Mouse (Mus musculus): ENCODE data around the gene Rab29. TPM values are rescaled to one million over a fixed set of nuclear protein-coding genes. Genes with fewer than 3 reads are reported as not detected.
"Not testable (repeated sequence)": the region's sequence is repeated elsewhere in the genome, so short reads cannot be mapped to it uniquely, and the experiment has no call there.

The Rab29 gene
- 1 to 10 TPM; 6.9 to 7.1 TPM for total RNA-seq (2021)

DNA sequence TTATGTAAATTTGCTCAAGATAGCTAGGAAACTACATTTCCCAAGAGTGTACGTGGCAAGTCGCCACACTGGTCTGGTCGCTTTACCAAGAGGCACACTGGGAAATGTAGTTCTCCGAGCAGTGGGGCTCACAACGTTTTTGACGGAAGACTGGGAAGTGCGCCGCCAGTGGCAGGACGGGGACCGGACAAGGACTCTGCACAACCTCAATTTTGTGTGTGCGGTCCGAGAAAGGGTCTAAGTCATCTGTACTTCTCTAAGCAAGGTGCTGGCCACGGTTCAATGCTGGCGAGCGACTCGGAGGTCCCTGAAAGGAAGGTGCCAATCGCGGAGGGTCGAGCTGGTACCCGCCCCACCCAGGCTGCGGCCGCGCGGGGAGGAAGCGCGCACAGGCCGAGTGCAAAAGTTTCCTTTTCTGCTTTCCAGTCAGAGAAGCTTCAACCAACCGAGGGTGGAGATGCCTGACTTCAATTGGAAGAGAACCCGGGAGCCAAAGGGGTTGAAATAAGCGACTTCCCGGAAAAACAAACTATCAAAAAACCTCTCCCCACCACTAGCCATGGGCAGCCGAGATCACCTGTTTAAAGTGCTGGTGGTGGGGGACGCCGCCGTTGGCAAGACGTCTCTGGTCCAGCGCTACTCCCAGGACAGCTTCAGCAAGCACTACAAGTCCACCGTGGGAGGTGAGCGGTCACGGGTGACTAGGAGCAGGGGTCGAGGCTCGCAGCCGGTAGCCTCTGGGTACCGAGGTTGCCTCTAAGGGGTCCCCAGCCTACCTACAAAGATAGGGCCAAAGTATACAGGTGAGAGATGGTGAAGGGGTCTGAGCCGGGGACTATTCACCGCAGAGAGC is at the start of gene Rab29:
Rab29 (plus strand) TSS at position 132 of the 853 bp plus-strand sequence.
- intact Hi-C loops (cut with DNase I), result no loop called here
- DNase-seq (ENCODE audit: low spot score in 2 of 2), result peak; percentile 82 to 89

DNA sequence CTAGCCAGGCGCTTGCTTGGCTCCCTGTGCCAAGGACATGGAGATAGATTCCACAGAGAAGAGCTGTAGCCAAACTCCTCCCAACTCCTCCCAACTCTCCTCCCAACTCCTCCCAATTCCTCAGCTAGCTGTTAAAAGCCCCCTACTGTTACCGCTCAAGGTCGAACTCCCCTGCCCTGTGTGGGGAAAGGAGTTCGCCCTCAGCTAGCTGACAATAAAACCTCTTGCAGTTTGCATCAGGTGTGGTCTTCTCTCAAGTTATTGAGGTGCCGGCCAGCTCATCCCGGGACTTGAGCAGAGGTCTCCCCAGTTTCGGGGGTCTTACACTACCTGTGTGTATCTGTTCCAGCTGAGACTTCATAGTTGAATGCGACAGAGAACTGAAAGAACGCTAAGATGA is 46.7 kb upstream of the Rab29 start:
- DNase-seq (ENCODE audit: low spot score in 2 of 2); intact Hi-C loops (cut with DNase I): not testable (repeated sequence)

DNA sequence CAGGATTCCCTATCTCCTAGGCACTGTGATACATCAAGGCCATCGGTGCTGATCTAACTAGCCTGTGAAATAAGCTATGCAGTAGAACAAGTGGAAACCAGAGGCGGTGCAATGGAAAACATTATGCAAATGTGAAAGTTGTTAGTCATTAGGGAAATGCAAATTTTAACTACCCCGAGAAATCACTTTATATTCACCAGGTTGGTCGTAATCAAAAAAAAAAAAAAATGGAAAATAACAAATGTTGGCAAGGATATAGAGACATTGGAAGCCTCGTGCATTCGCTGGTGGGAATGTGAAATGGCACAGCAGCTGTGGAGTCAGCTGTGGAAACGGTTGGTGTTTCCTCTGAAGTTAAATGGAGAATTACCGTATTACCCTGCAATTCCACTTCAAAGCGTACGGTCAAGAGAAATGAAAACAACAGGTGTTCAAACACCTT is 46.1 kb upstream of the Rab29 start:
- peak in 1 of 2 experiments; percentile 43 for DNase-seq (ENCODE audit: low spot score in 2 of 2)
- intact Hi-C loops (cut with DNase I), result no loop called here

DNA sequence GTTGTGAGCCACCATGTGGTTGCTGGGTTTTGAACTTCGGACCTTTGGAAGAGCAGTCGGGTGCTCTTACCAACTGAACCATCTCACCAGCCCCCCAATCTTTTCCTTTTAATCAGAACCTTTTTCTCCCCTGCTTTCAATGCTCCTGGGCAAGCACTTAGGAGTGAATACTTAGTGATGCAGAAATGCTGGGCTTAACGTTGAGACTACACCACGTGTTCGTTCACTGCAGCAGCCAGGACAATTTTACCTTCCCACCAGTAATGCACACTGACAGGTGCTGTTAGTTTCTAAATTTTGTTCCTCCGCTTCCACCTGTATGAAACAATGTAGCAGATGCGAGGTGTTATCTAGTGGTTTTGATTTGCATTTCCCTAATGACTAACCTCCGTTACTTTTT is 44.7 kb upstream of the Rab29 start:
- DNase-seq (ENCODE audit: low spot score in 2 of 2), result no peak
- intact Hi-C loops (cut with DNase I), result no loop called here

DNA sequence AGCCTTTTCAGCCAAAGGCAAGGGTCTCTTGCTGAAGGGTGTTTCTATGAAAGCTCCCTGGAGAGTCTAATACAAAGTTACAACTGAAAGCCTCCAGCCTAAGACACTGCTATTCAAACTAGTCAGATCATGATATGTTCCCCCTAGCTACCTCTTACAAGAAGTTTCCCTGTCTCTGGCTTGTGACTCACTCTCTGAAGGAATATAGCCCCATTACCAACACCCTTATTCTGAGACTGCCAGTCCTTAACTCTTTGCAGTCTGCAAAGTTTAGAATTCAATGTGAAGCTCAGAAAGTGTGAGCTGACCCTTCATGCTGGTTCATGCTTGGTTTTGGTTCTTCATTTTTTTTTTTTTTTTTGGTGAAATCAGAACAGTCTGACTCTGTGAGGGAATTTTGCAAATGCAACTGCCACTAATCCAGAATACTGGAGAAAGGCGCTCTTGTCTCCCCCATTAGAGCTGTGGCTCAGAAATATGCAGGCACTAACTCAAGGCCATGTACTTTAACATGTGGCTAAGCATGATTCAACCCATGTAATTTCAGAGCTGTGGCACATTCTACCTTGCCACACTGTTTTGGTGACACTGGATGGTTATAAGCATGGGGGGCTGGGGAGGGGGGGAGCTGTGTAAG is 44.0 kb upstream of the Rab29 start:
- no peak for DNase-seq (ENCODE audit: low spot score in 2 of 2)

DNA sequence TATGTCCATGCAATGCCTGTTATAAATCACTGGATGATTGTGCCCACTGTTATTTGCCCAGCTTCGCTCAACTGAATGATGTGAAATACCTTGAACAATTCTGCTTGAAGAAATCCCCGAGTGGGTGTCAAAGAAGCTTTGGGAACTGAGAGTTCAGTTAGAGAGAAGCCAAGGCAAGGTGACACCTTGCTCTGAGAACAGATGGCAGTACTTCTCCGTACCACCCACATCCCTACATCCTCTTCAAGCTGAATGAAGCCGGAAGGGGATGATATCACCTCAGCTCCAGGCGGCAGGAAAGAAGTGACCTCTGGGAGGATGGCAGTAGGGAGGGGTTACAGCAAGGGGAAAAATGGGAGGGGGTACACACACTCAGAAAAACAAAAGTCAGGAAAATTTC is 43.5 kb upstream of the Rab29 start:
- intact Hi-C loops (cut with DNase I), result no loop called here
- DNase-seq (ENCODE audit: low spot score in 2 of 2), result peak; percentile 41 to 60

More for the DNA sequence above, 44.0 kb upstream of the Rab29 start:
- intact Hi-C loops (cut with DNase I), result no loop called here

DNA sequence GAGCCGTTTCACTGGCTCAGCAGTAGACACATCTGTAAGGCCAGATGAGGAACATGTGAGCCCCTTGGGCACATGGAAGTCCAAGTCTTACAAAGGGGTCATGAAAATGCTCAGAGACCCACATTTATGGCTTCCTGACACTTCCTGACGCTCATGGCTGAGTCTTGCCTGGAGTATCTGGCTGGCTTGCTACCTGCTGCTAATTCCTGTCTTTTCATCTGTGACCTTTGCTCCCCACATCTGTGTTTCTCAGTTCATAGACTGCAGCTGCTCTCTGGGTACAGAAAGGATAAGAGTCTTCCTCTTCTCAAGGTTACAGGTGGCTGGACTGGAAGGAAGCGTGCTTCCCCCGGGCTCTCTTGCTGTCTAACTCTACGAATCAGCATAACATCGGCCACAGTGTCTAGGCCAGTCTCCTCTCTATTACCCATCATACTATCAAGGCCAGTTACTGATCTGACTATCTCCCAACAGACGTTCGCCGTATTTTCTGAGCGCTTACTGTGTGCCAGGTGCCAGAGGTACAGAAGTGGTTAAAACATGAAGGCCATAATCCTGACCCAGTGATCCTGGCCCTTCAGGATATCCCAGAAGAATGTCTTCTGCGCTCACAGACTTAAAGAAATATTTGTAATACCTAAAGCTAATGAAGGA is 42.4 kb upstream of the Rab29 start:
- DNase-seq (ENCODE audit: low spot score in 2 of 2), result no peak
- intact Hi-C loops (cut with DNase I), result loop anchor here (5.0 kb wide), 1 partner anchor 52 kb away; no protein-coding TSS in a partner anchor

DNA sequence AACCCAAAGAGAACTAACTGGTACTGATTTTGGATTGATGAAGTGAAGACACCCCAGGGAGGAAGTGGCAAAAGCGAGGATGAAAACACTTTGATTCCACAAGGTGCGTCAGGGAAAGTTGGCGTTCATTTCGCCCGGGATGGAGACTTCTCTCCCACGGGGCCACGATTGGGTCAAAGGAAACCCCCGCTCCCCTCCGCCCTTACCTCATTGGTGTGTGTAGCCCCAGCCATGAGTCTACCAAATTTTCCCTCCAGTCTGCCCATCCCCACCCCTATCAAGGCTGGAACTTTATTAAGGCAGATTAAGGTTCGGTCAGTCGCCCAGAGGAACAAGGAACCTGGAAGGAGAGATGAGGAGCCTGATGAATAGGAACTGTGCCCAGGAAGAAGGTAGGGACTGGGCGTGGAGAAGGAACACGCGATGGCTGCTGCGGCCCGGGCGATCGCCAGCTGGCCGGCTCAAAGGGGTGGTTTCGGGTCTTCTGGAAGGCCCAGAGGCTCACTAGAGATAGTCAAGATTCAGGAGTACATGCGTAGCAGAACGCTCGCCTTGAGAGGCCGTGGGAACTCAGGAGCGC is 39.7 kb upstream of the Rab29 start, which contains the start of gene Slc41a1:
Slc41a1 (plus strand) TSS at position 287 of the 580 bp plus-strand sequence.
- intact Hi-C loops (cut with DNase I), result loop anchor here (5.0 kb wide), 1 partner anchor 55 kb away; no protein-coding TSS in a partner anchor
- no peak for DNase-seq (ENCODE audit: low spot score in 2 of 2)

DNA sequence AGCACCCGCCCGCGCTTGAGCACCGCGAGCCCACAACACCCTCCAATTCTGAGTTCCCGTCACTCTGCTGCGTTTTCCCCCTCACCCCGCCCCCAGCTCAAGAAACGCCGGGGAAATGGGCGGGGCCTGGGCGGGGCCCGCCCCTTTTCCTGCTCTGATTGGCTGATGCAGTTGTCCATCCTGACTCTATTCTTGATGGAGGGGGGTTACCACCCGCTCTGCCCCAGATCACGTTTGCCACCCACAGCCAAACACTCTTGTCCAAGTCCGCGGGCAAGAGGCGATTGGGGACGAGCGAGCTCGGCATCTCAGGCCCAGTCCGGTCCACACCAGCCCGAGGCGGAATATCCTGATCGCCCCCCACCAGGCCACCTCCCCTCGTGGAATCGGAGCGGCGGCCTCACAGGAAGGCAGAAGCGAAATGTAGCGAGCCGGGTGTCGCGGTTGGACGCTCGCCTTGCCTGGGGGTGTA is 39.2 kb upstream of the Rab29 start:
- DNase-seq (ENCODE audit: low spot score in 2 of 2), result peak; percentile 94
- intact Hi-C loops (cut with DNase I), result loop anchor here (5.0 kb wide), 1 partner anchor 56 kb away; no protein-coding TSS in a partner anchor

DNA sequence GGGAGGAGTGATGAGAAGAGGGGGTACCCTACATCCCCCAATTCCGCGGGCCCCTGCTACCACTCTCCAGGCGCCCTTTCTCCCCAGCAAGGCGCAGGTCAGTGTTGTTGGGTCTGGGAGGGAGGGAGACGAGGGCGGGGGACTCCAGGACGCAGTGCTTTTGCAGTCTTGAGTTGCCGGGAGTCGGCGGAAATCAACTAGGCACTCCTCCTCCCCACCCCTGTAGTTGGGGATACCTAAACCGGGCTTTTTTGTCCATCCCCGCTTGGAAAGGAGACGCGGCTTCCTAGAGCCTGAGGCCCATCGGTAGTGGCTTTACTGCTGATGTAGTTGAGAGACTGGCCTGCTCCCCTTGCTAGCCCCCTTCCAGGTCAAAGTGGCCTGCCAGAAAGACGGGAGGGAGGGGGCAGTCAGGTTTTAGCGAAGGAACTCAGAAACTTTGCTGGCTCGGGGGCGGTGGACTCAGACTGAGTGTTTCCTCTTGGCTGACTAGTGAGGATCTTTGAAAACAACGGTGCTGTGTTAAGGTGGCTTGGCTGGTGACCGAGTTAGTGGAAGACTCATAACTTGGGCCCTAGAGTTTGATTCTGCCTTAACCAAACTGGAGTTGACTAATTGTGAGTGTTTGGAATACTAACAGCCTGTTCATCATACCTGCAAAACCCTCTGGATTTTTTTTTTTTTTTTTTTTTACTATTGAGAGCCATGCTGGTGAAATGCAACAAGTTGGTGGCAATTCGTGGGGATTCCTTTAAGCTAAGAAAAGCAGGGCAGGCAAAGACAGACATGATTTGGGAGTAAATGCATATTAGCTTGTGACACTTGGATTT is 38.5 kb upstream of the Rab29 start:
- intact Hi-C loops (cut with DNase I), result loop anchor here (5.0 kb wide), 1 partner anchor 56 kb away; no protein-coding TSS in a partner anchor
- no peak for DNase-seq (ENCODE audit: low spot score in 2 of 2)

DNA sequence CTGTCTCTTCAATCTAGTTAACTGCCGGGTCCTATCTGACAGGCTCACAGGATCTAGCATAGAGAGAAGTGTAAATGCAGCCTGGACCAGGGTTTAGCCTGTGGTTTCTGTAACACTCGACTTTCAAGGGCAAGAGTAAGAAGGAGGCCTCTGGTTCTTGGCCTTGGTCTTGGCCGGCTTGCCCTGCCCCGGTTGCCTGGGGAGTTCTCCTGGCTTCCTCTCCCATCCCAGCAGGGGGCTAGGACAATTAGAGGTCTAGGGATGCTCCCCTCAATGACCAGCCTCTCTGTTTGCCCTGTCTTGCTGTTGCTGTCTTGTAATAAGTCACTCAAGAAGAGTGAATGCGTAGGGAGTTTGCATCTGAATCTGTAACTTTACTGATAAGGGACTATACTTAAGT is 37.7 kb upstream of the Rab29 start:
- no peak for DNase-seq (ENCODE audit: low spot score in 2 of 2)
- intact Hi-C loops (cut with DNase I), result loop anchor here (5.0 kb wide), 1 partner anchor 57 kb away; no protein-coding TSS in a partner anchor

DNA sequence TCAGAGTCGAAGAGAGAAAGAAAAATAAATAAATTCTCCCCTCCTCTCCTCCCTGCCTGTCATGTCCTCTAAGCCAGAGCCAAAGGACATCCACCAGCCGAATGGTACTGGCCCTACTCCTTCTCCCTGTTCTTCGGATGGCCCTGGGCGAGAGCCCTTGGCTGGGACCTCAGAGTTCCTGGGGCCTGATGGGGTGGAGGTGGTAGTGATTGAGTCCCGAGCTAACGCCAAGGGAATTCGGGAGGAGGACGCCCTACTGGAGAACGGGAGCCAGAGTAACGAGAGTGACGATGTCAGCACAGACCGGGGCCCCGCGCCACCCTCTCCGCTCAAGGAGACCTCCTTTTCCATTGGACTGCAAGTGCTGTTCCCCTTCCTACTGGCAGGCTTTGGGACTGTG is 36.5 kb upstream of the Rab29 start:
- no peak for DNase-seq (ENCODE audit: low spot score in 2 of 2)
- intact Hi-C loops (cut with DNase I), result loop anchor here (10.0 kb wide), 1 partner anchor 276 kb away; no protein-coding TSS in a partner anchor

DNA sequence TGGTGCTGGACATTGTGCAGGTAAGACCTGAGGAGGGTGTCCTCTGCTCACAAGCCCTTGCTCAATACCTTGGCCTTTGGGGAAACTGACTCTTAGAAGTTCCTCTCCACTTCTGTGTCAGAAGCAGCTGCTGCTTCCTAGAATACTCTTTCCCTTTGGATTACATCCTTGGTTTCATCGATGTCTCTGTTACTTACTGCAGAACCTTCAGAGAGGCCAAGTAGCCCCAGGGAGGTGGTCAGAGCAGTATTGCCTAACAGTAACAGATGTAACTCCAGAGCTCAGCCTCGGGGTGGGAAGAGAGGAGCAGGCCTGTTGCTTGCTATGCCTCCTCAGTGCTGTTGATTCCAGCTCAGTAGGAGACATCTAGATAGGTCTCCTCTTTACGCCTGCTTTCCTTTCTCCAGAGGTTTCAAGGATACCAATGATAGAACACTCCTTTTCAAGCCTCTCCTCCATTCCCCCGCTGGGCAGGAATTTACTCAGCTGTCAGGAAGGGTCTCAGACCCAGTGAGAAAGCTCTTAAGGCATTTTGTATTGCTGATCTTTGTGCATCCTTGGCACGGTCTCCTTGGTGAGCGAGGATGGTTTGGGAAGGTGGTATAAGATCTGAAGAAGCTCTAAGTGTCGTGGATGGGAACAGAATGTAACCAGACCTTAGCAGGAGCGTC is 35.9 kb upstream of the Rab29 start:
- intact Hi-C loops (cut with DNase I), result loop anchor here (10.0 kb wide), 1 partner anchor 276 kb away; no protein-coding TSS in a partner anchor
- DNase-seq (ENCODE audit: low spot score in 2 of 2), result no peak

DNA sequence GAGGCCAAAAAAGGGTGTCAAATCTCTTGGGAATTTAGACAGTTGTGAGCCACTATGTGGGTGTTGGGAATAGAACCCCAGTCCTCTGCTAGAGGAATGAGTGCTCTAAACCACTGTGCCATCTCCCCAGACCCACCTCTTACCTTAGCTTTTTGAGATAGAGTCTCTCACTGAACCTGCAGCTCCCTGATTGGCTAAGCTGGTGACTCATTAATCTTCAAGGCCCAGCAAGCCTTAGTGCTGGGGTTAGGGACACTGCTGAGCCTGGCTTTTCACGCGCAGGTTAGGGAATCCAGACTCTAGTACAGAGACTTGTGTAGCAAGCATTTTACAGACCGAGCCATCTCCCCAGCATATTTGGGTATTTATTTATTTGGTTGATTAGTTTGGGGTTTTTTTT is 30.0 kb upstream of the Rab29 start:
- intact Hi-C loops (cut with DNase I), result loop anchor here (10.0 kb wide), 1 partner anchor 282 kb away; no protein-coding TSS in a partner anchor
- no peak for DNase-seq (ENCODE audit: low spot score in 2 of 2)

DNA sequence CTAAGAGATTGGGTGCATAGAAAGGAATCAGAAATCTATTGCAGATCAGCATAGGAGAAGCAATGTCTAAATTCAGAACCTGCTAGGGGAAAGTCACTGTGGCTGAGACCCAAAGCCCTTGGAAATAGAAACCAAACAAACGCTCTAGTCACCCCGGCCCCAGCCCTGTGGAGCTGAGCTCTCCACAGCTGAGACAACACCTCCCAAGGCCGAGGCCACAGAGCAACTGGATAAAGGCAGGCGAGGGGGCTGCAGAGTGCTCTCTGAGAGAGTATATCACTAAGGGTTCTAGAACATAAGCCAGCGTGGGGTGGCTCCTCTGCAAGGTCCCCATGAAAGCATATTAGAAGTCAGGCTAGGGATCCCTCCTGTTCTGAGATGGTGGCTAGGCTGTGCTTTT is 28.5 kb upstream of the Rab29 start:
- DNase-seq (ENCODE audit: low spot score in 2 of 2), result no peak
- intact Hi-C loops (cut with DNase I), result loop anchor here (10.0 kb wide), 1 partner anchor 284 kb away; no protein-coding TSS in a partner anchor

DNA sequence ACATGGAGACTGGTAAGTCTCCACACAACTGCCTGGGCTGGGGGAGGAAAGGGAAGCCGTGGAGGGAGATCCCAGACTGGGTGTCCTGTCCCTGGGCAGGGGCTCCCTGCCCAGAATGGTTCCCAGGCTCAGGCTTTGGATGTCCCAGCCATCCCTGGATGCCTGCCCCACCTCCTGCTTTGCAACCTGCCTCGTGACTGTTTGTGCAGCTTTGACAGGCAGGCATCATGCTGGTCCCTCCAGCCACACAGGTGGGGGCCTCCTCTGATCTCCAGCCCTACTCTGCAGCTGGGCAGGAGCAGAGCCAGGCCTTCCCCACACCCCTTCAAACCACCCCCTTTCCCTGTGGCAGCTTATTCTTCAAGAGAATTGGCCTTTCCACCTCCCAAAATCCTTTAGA is 27.7 kb upstream of the Rab29 start:
- intact Hi-C loops (cut with DNase I), result loop anchor here (10.0 kb wide), 1 partner anchor 284 kb away; no protein-coding TSS in a partner anchor
- peak in 1 of 2 experiments; percentile 10 for DNase-seq (ENCODE audit: low spot score in 2 of 2)

DNA sequence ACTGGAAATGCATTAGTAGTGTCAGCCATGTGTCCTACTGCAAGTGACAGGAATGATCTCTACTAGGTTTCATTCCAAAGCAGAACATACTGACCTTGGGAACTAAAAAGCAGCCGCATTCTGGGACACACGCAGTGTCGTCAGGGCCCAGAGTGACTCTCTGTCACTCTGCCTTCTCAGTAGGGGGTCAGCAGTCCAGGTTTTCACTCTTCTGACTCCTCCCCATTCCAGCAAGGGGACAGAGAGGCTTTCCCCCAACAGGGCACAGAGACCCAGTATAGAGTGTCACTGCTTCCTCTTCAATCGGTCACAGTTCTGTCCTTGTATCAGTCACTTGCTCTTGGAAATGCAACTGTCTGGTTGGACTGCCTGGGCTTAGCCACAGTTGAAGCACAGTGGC is 24.8 kb upstream of the Rab29 start:
- intact Hi-C loops (cut with DNase I), result no loop called here
- no peak for DNase-seq (ENCODE audit: low spot score in 2 of 2)

DNA sequence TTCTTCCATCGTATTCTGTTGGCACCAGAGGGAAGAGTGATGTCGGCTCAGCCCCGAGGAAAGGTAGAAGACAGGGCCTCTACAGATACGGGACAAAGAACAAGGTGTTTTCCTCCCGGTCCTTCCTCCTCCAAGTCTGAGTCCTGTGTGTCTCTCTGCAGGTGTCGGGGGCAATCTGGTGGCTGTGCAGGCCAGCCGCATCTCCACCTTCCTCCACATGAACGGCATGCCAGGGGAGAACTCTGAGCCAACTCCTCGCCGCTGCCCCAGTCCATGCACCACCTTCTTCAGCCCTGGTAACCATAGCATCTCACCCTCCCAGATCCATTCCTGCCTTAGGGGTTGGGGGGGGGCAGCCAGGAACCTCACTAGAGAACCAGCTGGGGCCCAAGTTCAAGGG is 23.3 kb upstream of the Rab29 start:
- no peak for DNase-seq (ENCODE audit: low spot score in 2 of 2)
- intact Hi-C loops (cut with DNase I), result no loop called here

Data from left cerebral cortex, postnatal 36 days (tissue).